Mouse (Mus musculus) stomach, adult 2 months (tissue): ENCODE data around the gene Gm17374. TPM values are rescaled to one million over a fixed set of nuclear protein-coding genes. Genes with fewer than 3 reads are reported as not detected.

ENCODE experiments used
- polyA plus RNA-seq: library from polyadenylated mRNA; depleted of rRNA; stranded (reverse); fragments of >200 nt; gene quantifications from 2 replicates; pipeline ENCODE4 v1.2.3, GENCODE M21; 2012; rRNA removed

The Gm17374 gene
- not detected in 2 replicates for polyA plus RNA-seq

GRCm38 (mm10) chr2:140151743-140152142 is at the start of gene Gm17374:
Gene Gm17374 (plus strand): TSS chr2:140152043.

GRCm38 (mm10) chr2:140170127-140170802 is 18.4 kb downstream of the Gm17374 start, which contains the start of the genes Esf1 and Ndufaf5:
Gene Esf1 (minus strand): TSS chr2:140170564.
Gene Ndufaf5 (plus strand): TSS chr2:140170649.

Other genes starting within 250 kb of the Gm17374 start
- gene Tasp1, start 85.2 kb upstream of the Gm17374 start, polyA plus RNA-seq: 1.6 and 2.0 TPM in 2 replicates
- gene Esf1, start 18.5 kb downstream of the Gm17374 start, polyA plus RNA-seq: 0.08 and 0.16 TPM in 2 replicates
- 0.62 and 1.2 TPM in 2 replicates for gene Ndufaf5, start 18.6 kb downstream of the Gm17374 start, polyA plus RNA-seq
- not detected in 2 replicates for gene Sel1l2, start 237.7 kb downstream of the Gm17374 start, polyA plus RNA-seq
- gene Macrod2, start 243.3 kb downstream of the Gm17374 start, polyA plus RNA-seq: 2.3 and 3.8 TPM in 2 replicates